Mouse (Mus musculus): ENCODE data around the gene Tnxb.

Tnxb gene

GRCm38 (mm10) chr17:34729779-34730553 lies 59.6 kb downstream of the Tnxb start:
- 92% methylated on average over 12 of the region's 12 CpGs for WGBS

GRCm38 (mm10) chr17:34737466-34737865 lies 67.1 kb downstream of the Tnxb start:
- 88% methylated on average over 5 of the region's 5 CpGs for WGBS

GRCm38 (mm10) chr17:34739708-34740107 lies 69.4 kb downstream of the Tnxb start:
- WGBS, result 93% methylated on average over 7 of the region's 7 CpGs

GRCm38 (mm10) chr17:34740280-34740679 lies 69.9 kb downstream of the Tnxb start:
- 69% methylated on average over 4 of the region's 4 CpGs for WGBS

GRCm38 (mm10) chr17:34743719-34744118 lies 73.4 kb downstream of the Tnxb start, which contains the start of gene C4b:
Gene C4b (minus strand): TSS chr17:34743882.
- WGBS, result 66% methylated on average over 7 of the region's 7 CpGs

GRCm38 (mm10) chr17:34744206-34744605 lies 73.9 kb downstream of the Tnxb start:
- WGBS, result 78% methylated on average over 6 of the region's 6 CpGs

GRCm38 (mm10) chr17:34744611-34745010 lies 74.3 kb downstream of the Tnxb start:
- 77% methylated on average over 6 of the region's 6 CpGs for WGBS

- WGBS, result 94% methylated on average over 4 of the region's 4 CpGs
Measured at GRCm38 (mm10) chr17:34745166-34745565, 74.8 kb downstream of the Tnxb start.

GRCm38 (mm10) chr17:34746531-34746930 lies 76.2 kb downstream of the Tnxb start:
- WGBS, result 88% methylated on average over 5 of the region's 5 CpGs

GRCm38 (mm10) chr17:34761471-34761870 lies 91.1 kb downstream of the Tnxb start:
- 66% methylated on average over 3 of the region's 3 CpGs for WGBS

All from cerebral cortex, adult 2 months (tissue).